21 mouse cellular contexts compared by ENCODE assay signal in the genomic region with DNA sequence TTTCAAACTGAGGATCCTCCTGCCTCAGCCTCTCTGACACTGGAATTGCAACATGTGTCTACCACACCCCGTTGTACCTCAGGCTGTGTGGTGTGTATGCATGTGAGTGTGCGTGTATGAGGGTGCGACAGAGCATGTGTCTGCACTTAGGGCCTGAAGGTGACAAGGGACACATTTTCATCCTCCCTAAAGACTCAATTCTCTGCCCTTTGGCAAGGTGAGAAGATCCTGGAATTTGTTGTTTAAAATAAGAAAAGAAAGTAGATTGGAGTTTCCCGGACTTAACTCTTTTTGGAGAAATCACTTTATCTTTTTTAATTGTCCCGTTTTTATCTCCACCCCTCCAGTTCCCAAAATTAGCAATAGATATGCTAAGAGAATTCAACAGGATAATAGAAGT.
DNase-seq lines count a peak whose midpoint lies in the region; ATAC-seq and TF ChIP-seq lines count a peak whose summit lies in the region.
"Had no signal": no experiment of that assay in that cellular context is flagged by ENCODE, and none has a peak within 500 bp of the region (broad histone marks: within the 10 kb centered on the region; RNA-seq: fewer than 3 reads in every experiment).

No protein-coding gene starts in this region.

- H3K9ac ChIP-seq in ES-E14 (ENCODE audit: insufficient read depth, low read depth, low read length, poor library complexity, severe bottlenecking), result no peak overlapping the region; the same call in 1 of the 2 replicates
- no peak overlapping the region for H3K9ac ChIP-seq in forebrain, embryonic 16.5 days (replicated peaks; ENCODE audit: low read depth, low read length)
- H3K9ac ChIP-seq: embryonic facial prominence, embryonic 12.5 days; forebrain, postnatal 0 days had no signal

- H3K9me3 ChIP-seq in megakaryocyte, embryonic 14.5 days, result no peaks in the 10 kb centered on the region
- H3K9me3 ChIP-seq in ES-E14 (ENCODE audit: control insufficient read depth, insufficient read depth, low read depth, low read length), result no peaks in the 10 kb centered on the region
- H3K9me3 ChIP-seq in forebrain, embryonic 16.5 days (ENCODE audit: control insufficient read depth, low read length), result no peaks in the 10 kb centered on the region
- H3K9me3 ChIP-seq: embryonic facial prominence, embryonic 10.5 days; embryonic facial prominence, embryonic 12.5 days had no signal

- H3K27me3 ChIP-seq in megakaryocyte, embryonic 14.5 days (replicated peaks), result no peaks in the 10 kb centered on the region
- no peaks in the 10 kb centered on the region for H3K27me3 ChIP-seq in cerebellum, adult 2 months (ENCODE audit: control insufficient read depth, insufficient read depth, low read length)
- no peaks in the 10 kb centered on the region for H3K27me3 ChIP-seq in forebrain, embryonic 16.5 days (replicated peaks; ENCODE audit: control insufficient read depth, insufficient read depth, low read length)
- H3K27me3 ChIP-seq: CH12.LX; embryonic facial prominence, embryonic 12.5 days had no signal

- WGBS in cerebellum, adult 2 months, result 90% methylated on average over 5 of the region's 5 CpGs
- WGBS in forebrain, embryonic 16.5 days, result 91% methylated on average over 5 of the region's 5 CpGs

- no peak overlapping the region for H3K4me2 ChIP-seq in forebrain, embryonic 16.5 days (ENCODE audit: low read length)
- H3K4me2 ChIP-seq: embryonic facial prominence, embryonic 12.5 days had no signal

- peak overlapping the region; percentile 62 for H3K4me3 ChIP-seq in megakaryocyte, embryonic 14.5 days (replicated peaks)
- no peak overlapping the region for H3K4me3 ChIP-seq in ES-E14 (ENCODE audit: insufficient read depth in 1 of 2, low read depth in 1 of 2, low read length in 2 of 2, poor library complexity in 1 of 2, severe bottlenecking in 1 of 2)
- no peak overlapping the region for H3K4me3 ChIP-seq in cerebellum, adult 2 months (replicated peaks; ENCODE audit: insufficient read depth, low read depth, low read length)
- no peak overlapping the region for H3K4me3 ChIP-seq in forebrain, embryonic 16.5 days (replicated peaks; ENCODE audit: low read length)
- H3K4me3 ChIP-seq: embryonic facial prominence, embryonic 10.5 days; embryonic facial prominence, embryonic 12.5 days had no signal

- DNase-seq in ES-E14 (ENCODE audit: low read depth, low spot score) (no peak), ZHBTc4 (ENCODE audit: low read depth, low spot score) (peak; percentile 90)
- DNase-seq in cerebellum, adult 2 months, result no peak
- DNase-seq: adrenal gland, adult 2 months; adrenal gland, postnatal 10 days; adrenal gland, postnatal 25 days; B cell, adult 2 months; cerebellum, adult 11 months; cerebellum, adult 18-20 months; cerebellum, adult 9-10 months; cerebellum, postnatal 10 days; cerebellum, postnatal 25 days; forebrain, postnatal 0 days had no signal

- no peaks in the 10 kb centered on the region for H3K4me1 ChIP-seq in megakaryocyte, embryonic 14.5 days
- peaks cover 20 to 31% of the 10 kb centered on the region in 2 experiments for H3K4me1 ChIP-seq in ES-E14 (ENCODE audit: control insufficient read depth in 2 of 2, insufficient read depth in 2 of 2, low read length in 2 of 2, poor library complexity in 1 of 2)
- H3K4me1 ChIP-seq in cerebellum, adult 2 months (ENCODE audit: control insufficient read depth, insufficient read depth, low read length), result no peaks in the 10 kb centered on the region
- H3K4me1 ChIP-seq in forebrain, embryonic 16.5 days (replicated peaks; ENCODE audit: control insufficient read depth, insufficient read depth, low read length), result no peaks in the 10 kb centered on the region

- peak overlapping the region; percentile 88 for H3K27ac ChIP-seq in ES-E14 (ENCODE audit: insufficient read depth, low read depth, low read length, poor library complexity, severe bottlenecking)
- H3K27ac ChIP-seq in cerebellum, adult 2 months (ENCODE audit: insufficient read depth, low read length), result no peak overlapping the region
- no peak overlapping the region for H3K27ac ChIP-seq in forebrain, embryonic 16.5 days (ENCODE audit: low read length)
- H3K27ac ChIP-seq: embryonic facial prominence, embryonic 10.5 days; embryonic facial prominence, embryonic 12.5 days had no signal

- no peak for ATAC-seq in megakaryocyte, adult 5-6 weeks (ENCODE audit: poor library complexity, severe bottlenecking)
- ATAC-seq in forebrain, embryonic 16.5 days, result no peak
- ATAC-seq: CD4-positive, CD25-positive, alpha-beta regulatory T cell, adult 4 months; forebrain, embryonic 14.5 days; forebrain, postnatal 0 days had no signal

- no peak for TF ChIP-seq CTCF in cerebellum, adult 2 months (IDR thresholded peaks at IDR 0.05; ENCODE audit: borderline replicate concordance, insufficient read depth, low read depth, low read length)

- in situ Hi-C loops in ES-E14 (cut with MboI; ENCODE audit: low sequenced_read_pairs in 2 of 2, unreplicated experiment in 2 of 2), result no loop called here

- H3K36me3 ChIP-seq in megakaryocyte, embryonic 14.5 days (replicated peaks; ENCODE audit: low read length), result no peaks in the 10 kb centered on the region
- no peaks in the 10 kb centered on the region for H3K36me3 ChIP-seq in ES-E14 (ENCODE audit: control insufficient read depth, insufficient read depth, low read length, poor library complexity, severe bottlenecking)
- no peaks in the 10 kb centered on the region for H3K36me3 ChIP-seq in forebrain, embryonic 16.5 days (ENCODE audit: control insufficient read depth, insufficient read depth)
- H3K36me3 ChIP-seq: embryonic facial prominence, embryonic 10.5 days; embryonic facial prominence, embryonic 12.5 days had no signal

- no peak for TF ChIP-seq POLR2A in cerebellum, adult 2 months (IDR thresholded peaks at IDR 0.05; ENCODE audit: borderline replicate concordance, insufficient read depth, low read length)

TF ChIP-seq in ES-E14, 5 proteins besides CTCF, POLR2A, EP300 and RAD21:
- TF ChIP-seq CHD2 (IDR thresholded peaks at IDR 0.05; ENCODE audit: low read depth, low read length) (0 out of 2 replicates have a peak, but pooled peaks have one; percentile 10), MAFK (IDR thresholded peaks at IDR 0.05; ENCODE audit: insufficient read depth, low read depth, low read length) (no peak)
TF ChIP-seq in ES-E14: peak in this region for 1.
